Mouse (Mus musculus): ENCODE measurements at regions not wholly inside any gene's neighbourhood (a gene's known extent, or its start where the extent isn't known, plus 50 kb on each side); places are given as distances from the start of the nearest gene placed in this dataset.

GRCm38 (mm10) chr4:33594997-33595657 lies 285.0 kb downstream of the Rngtt start:
- DNase-seq (ENCODE audit: low read depth): peak; percentile 62

GRCm38 (mm10) chr4:33595763-33596162 lies 285.7 kb downstream of the Rngtt start:
- no peak for DNase-seq (ENCODE audit: low read depth)

- no peak for DNase-seq (ENCODE audit: low read depth)
Observed at GRCm38 (mm10) chr4:33599966-33600365, 289.9 kb downstream of the Rngtt start.

- peak; percentile 56 for DNase-seq (ENCODE audit: low read depth)
Observed at GRCm38 (mm10) chr4:33600805-33601204, 290.7 kb downstream of the Rngtt start.

- DNase-seq (ENCODE audit: low read depth): no peak
Observed at GRCm38 (mm10) chr4:33604636-33605035, 294.5 kb downstream of the Rngtt start.

- DNase-seq (ENCODE audit: low read depth): no peak
Observed at GRCm38 (mm10) chr4:33639821-33640575, 284.4 kb upstream of the Cnr1 start.

- no peak for DNase-seq (ENCODE audit: low read depth)
Observed at GRCm38 (mm10) chr4:33640576-33641255, 283.7 kb upstream of the Cnr1 start.

- no peak for DNase-seq (ENCODE audit: low read depth)
Observed at GRCm38 (mm10) chr4:33641883-33642282, 282.5 kb upstream of the Cnr1 start.

- DNase-seq (ENCODE audit: low read depth): no peak
Observed at GRCm38 (mm10) chr4:33642526-33642925, 281.9 kb upstream of the Cnr1 start.

- no peak for DNase-seq (ENCODE audit: low read depth)
Observed at GRCm38 (mm10) chr4:33645217-33645616, 279.2 kb upstream of the Cnr1 start.

- no peak for DNase-seq (ENCODE audit: low read depth)
Observed at GRCm38 (mm10) chr4:33651292-33651691, 273.1 kb upstream of the Cnr1 start.

- DNase-seq (ENCODE audit: low read depth): no peak
Observed at GRCm38 (mm10) chr4:33659766-33660165, 264.6 kb upstream of the Cnr1 start.

- no peak for DNase-seq (ENCODE audit: low read depth)
Observed at GRCm38 (mm10) chr4:33660553-33660952, 263.8 kb upstream of the Cnr1 start.

- DNase-seq (ENCODE audit: low read depth): no peak
Observed at GRCm38 (mm10) chr4:33661862-33662261, 262.5 kb upstream of the Cnr1 start.

- DNase-seq (ENCODE audit: low read depth): no peak
Observed at GRCm38 (mm10) chr4:33662965-33663364, 261.4 kb upstream of the Cnr1 start.

- no peak for DNase-seq (ENCODE audit: low read depth)
Observed at GRCm38 (mm10) chr4:33663616-33664473, 260.5 kb upstream of the Cnr1 start.

- DNase-seq (ENCODE audit: low read depth): no peak
Observed at GRCm38 (mm10) chr4:33664474-33664822, 259.9 kb upstream of the Cnr1 start.

GRCm38 (mm10) chr4:33665250-33665873 lies 259.0 kb upstream of the Cnr1 start:
- no peak for DNase-seq (ENCODE audit: low read depth)

- no peak for DNase-seq (ENCODE audit: low read depth)
Observed at GRCm38 (mm10) chr4:33668431-33668830, 256.0 kb upstream of the Cnr1 start.

- no peak for DNase-seq (ENCODE audit: low read depth)
Observed at GRCm38 (mm10) chr4:33675044-33675443, 249.3 kb upstream of the Cnr1 start.

- DNase-seq (ENCODE audit: low read depth): no peak
Observed at GRCm38 (mm10) chr4:33679351-33679750, 245.0 kb upstream of the Cnr1 start.

- DNase-seq (ENCODE audit: low read depth): no peak
Observed at GRCm38 (mm10) chr4:33686135-33686534, 238.3 kb upstream of the Cnr1 start.
